Mouse (Mus musculus): Measurements from ENCODE around the gene Med28. TPM values are rescaled to one million over a fixed set of nuclear protein-coding genes. Genes with fewer than 3 reads are reported as not detected.

Med28 gene
- total RNA-seq, 2 experiments from 2014 or later, result 99.3 to 110 TPM

Other genes starting within 250 kb of the Med28 start
- gene Qdpr, start 70.0 kb upstream of the Med28 start, total RNA-seq (2021), result 100 to 1,000 TPM; 119 to 140 TPM
- under 1 TPM; 0.49 to 0.94 TPM for gene Clrn2, start 66.5 kb upstream of the Med28 start, total RNA-seq (2021)
- 10 to 100 TPM; 53.3 to 59.2 TPM for gene Lap3, start 26.9 kb upstream of the Med28 start, total RNA-seq (2021)
- 1 to 10 TPM; 6.1 to 9.2 TPM for gene Fam184b, start 119.4 kb downstream of the Med28 start, total RNA-seq (2021)
- gene Ncapg, start 149.7 kb downstream of the Med28 start, total RNA-seq (2021), result 1 to 10 TPM in 1 of 2 experiments, under 1 TPM in 1; 0.54 to 1.1 TPM